Mouse (Mus musculus) embryonic facial prominence, embryonic 13.5 days (tissue): ENCODE measurements around the gene Uqcrh. TPM values are rescaled to one million over a fixed set of nuclear protein-coding genes. Genes with fewer than 3 reads are reported as not detected.

Experiments
- ATAC-seq: fragments of 200-750 bp; cut with Nextera tagmentation; 2 replicates; pipeline ENCODE4 v1.8.0; 2017; ENCODE audit warnings: low read depth; ENCODE audit not compliant: insufficient number of reproducible peaks, insufficient read depth, low FRiP score, low TSS enrichment
- H3K27ac ChIP-seq: fragments of 300-500 bp; sonication (generic); 2 replicates; pipeline ENCODE4 v1.5.1; 2015; ENCODE audit warnings: moderate library complexity, mild to moderate bottlenecking, inconsistent platforms
- H3K27me3 ChIP-seq: fragments of 300-500 bp; sonication (generic); 2 replicates; pipeline ENCODE4 v1.6.1; 2015; ENCODE audit warnings: mild to moderate bottlenecking, inconsistent platforms
- H3K36me3 ChIP-seq: fragments of 300-500 bp; sonication (generic); 2 replicates; pipeline ENCODE4 v1.6.1; 2015; ENCODE audit warnings: mild to moderate bottlenecking, inconsistent platforms
- H3K4me1 ChIP-seq: fragments of 300-500 bp; sonication (generic); 2 replicates; pipeline ENCODE4 v1.6.1; 2015; ENCODE audit warnings: inconsistent platforms
- H3K4me2 ChIP-seq: fragments of 300-500 bp; sonication (generic); 2 replicates; pipeline ENCODE4 v1.6.1; 2015; ENCODE audit warnings: moderate library complexity, mild to moderate bottlenecking, inconsistent platforms
- H3K4me3 ChIP-seq: fragments of 300-500 bp; sonication (generic); 2 replicates; pipeline ENCODE4 v1.5.1; 2015; ENCODE audit warnings: mild to moderate bottlenecking, inconsistent platforms
- H3K9ac ChIP-seq: fragments of 300-500 bp; sonication (generic); 2 replicates; pipeline ENCODE4 v1.6.1; 2015; ENCODE audit warnings: mild to moderate bottlenecking, inconsistent platforms
- H3K9me3 ChIP-seq: fragments of 300-500 bp; sonication (generic); 2 replicates; pipeline ENCODE4 v1.6.1; 2016; ENCODE audit warnings: inconsistent platforms
- WGBS: fragments of 180-500 bp; shearing (Covaris S2); methylation state at CpG from one replicate; pipeline ENCODE4 v1.1.7; 2015; ENCODE audit warnings: mixed read lengths; 5-methylcytosine and 5-hydroxymethylcytosine counted together
- polyA plus RNA-seq: library from polyadenylated mRNA; unstranded; fragments of >200 nt; fragmentation: Nextera tagmentation; extraction: Ambion mirVana; gene quantifications from 2 replicates; pipeline ENCODE4 v1.2.1, GENCODE M21; 2015

The Uqcrh gene
- polyA plus RNA-seq = 479 and 566 TPM in 2 replicates

GRCm38 (mm10) chr4:116074861-116075620 is at the start of gene Uqcrh, which contains the start of gene Lrrc41:
Gene Uqcrh, minus strand, starts transcription at chr4:116075071.
Gene Lrrc41, plus strand, starts transcription at chr4:116075269.
- WGBS = under 1% methylated on average over 55 of the region's 55 CpGs
- peaks cover 26% of the 10 kb centered on the region for H3K4me1 ChIP-seq
- peaks cover 10% of the 10 kb centered on the region for H3K36me3 ChIP-seq
- H3K4me3 ChIP-seq = peak within 1 kb of the TSS; percentile 87
- peak within 1 kb of the TSS; percentile 98 for H3K9ac ChIP-seq
- H3K4me2 ChIP-seq = peak within 1 kb of the TSS; percentile 90
- no peaks in the 10 kb centered on the region for H3K9me3 ChIP-seq
- ATAC-seq = peak; percentile 93
- no peaks in the 10 kb centered on the region for H3K27me3 ChIP-seq
- peak within 1 kb of the TSS; percentile 98 for H3K27ac ChIP-seq

DNA sequence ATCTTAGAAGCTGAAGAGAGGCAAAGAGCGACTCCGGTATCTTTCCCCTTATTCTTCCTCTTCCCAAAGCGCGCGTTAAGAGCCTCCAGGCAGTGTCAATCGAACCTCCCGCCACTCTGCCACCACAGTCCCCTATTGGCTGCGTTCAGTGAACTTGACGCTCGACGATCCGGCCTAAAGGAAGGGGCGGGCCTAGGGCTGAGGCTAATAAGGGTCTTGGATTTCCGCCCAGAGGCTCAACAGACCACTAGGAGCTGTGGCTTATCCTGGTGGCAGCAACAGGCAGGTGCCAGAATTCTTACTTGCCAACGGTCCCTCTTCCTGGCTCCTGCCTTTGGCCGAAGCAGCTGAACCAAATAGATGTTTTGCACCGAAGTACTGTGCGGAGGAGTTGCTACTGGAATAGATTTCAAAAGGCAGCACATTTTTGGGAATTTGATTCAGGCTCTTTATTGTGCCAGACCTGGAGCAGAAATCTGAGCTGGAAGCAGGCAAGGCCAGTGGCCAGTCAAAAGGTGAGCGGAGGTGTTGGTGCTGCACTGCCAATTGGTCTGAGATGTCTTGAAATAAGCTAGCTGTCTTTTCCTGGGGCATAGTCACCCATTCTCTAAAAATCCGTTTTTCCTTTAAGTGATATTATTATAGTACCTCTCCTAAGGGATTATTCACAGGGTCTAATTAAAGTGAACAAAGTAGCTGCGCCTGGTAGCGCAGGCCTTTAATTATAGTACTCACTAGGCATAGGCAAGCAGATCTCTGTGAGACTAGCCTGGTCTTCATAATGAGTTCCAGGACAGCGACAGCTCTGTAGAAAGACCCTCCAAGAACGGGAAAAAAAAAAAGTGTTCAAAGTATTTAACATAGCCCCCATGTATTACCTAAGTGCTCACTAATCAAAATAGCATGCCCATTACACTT is 49.0 kb upstream of the Uqcrh start, which contains the start of the genes Rad54l and Pomgnt1:
Gene Rad54l (minus strand): TSS at position 89 of the 918 bp plus-strand sequence.
Gene Pomgnt1 (plus strand): TSS at position 239 of the 918 bp plus-strand sequence.
- H3K4me3 ChIP-seq = peak within 1 kb of the TSS; percentile 62
- no peaks in the 10 kb centered on the region for H3K9me3 ChIP-seq
- no peaks in the 10 kb centered on the region for H3K27me3 ChIP-seq
- WGBS = 4% methylated on average over 24 of the region's 24 CpGs
- ATAC-seq = peak; percentile 93
- H3K9ac ChIP-seq = peak within 1 kb of the TSS; percentile 76
- H3K4me2 ChIP-seq = peak within 1 kb of the TSS; percentile 75
- peak within 1 kb of the TSS; percentile 49 for H3K27ac ChIP-seq
- peaks cover 7% of the 10 kb centered on the region; the same call in 1 of the 2 replicates for H3K36me3 ChIP-seq
- H3K4me1 ChIP-seq = peaks cover 18% of the 10 kb centered on the region; the same call in 1 of the 2 replicates

- Histone ChIP-seq H3K4me3 (peak overlapping the region; percentile 62), H3K9me3 (no peaks in the 10 kb centered on the region), H3K9ac (peak overlapping the region; percentile 76), H3K36me3 (peaks cover 12% of the 10 kb centered on the region), H3K27ac (no peak overlapping the region), H3K27me3 (no peaks in the 10 kb centered on the region), H3K4me2 (peak overlapping the region; percentile 75), H3K4me1 (peaks cover 18% of the 10 kb centered on the region; the same call in 1 of the 2 replicates)
- WGBS = 0% methylated on average over 1 of the region's 1 CpGs
- ATAC-seq = no peak
Measured at GRCm38 (mm10) chr4:116122762-116123161, 47.9 kb upstream of the Uqcrh start.

DNA sequence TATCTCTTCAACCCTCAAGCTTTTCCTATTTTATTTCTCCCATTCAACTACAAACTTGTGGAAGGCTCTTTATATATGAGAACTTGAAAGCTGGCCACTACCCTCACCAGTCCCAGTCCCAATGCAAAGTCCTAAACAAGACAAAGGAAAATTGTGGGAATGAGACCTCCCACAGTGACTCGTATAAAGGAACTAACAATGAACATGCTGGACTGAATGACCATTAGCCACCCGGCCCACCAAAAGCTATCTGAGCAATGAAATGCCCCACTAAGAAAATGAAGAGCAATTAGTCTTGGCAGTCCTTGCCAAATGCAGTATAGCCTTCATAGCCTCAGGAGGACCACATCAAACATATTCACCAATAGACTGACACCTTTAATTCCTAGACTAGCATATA is 36.6 kb upstream of the Uqcrh start:
- WGBS = 88% methylated on average over 2 of the region's 2 CpGs
- H3K9ac ChIP-seq = no peak overlapping the region
- H3K36me3 ChIP-seq = peaks cover 57% of the 10 kb centered on the region
- H3K27ac ChIP-seq = no peak overlapping the region
- H3K4me1 ChIP-seq = no peaks in the 10 kb centered on the region
- H3K4me2 ChIP-seq = no peak overlapping the region
- H3K9me3 ChIP-seq = no peaks in the 10 kb centered on the region
- H3K27me3 ChIP-seq = no peaks in the 10 kb centered on the region
- ATAC-seq = no peak
- no peak overlapping the region for H3K4me3 ChIP-seq

DNA sequence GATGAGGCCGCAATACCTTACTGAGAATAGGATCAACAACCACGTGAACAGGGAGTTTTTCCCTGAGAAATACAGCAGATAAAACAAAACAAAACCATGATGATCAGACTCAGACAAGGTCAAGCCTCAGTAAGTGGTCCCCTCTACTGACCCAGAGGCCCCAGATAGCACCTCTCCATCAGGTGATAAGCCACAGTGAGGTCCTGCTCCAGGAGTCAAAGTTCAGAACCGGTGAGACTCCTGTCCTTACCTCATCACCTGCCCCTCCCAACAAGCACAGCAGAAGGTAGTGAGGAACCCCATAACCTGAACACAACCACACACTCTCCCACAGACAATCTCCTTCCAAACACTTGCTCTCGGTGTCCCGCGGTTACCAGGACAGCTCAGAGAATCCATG is 35.8 kb upstream of the Uqcrh start:
- H3K4me3 ChIP-seq = no peak overlapping the region
- no peak overlapping the region for H3K4me2 ChIP-seq
- no peaks in the 10 kb centered on the region for H3K27me3 ChIP-seq
- no peaks in the 10 kb centered on the region for H3K4me1 ChIP-seq
- no peaks in the 10 kb centered on the region for H3K9me3 ChIP-seq
- ATAC-seq = no peak
- H3K9ac ChIP-seq = no peak overlapping the region
- no peak overlapping the region for H3K27ac ChIP-seq
- peaks cover 61% of the 10 kb centered on the region for H3K36me3 ChIP-seq
- 94% methylated on average over 6 of the region's 6 CpGs for WGBS

DNA sequence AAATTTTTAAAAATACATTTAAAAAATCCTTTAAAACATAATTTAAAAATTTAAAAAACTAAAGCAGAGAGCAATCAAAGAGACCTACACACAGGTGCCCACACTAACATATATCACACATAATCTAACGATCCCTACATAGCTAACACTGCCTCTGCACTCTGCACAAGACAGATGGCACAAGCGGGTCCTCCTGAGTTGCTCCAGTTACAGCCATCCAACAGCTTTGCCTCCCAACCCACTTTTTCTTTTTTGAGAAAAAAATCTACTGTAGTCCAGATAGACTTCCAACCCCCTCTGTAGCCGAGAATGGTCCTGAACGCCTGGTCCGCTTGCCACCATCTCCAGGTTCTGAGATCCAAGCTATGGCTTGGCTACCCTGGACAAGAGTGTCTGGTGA is 30.4 kb upstream of the Uqcrh start:
- H3K4me1 ChIP-seq = no peaks in the 10 kb centered on the region
- H3K9me3 ChIP-seq = no peaks in the 10 kb centered on the region
- no peak overlapping the region for H3K4me2 ChIP-seq
- H3K27ac ChIP-seq = no peak overlapping the region
- H3K4me3 ChIP-seq = no peak overlapping the region
- 92% methylated on average over 5 of the region's 5 CpGs for WGBS
- peaks cover 75% of the 10 kb centered on the region for H3K36me3 ChIP-seq
- no peak for ATAC-seq
- H3K9ac ChIP-seq = no peak overlapping the region
- H3K27me3 ChIP-seq = no peaks in the 10 kb centered on the region

DNA sequence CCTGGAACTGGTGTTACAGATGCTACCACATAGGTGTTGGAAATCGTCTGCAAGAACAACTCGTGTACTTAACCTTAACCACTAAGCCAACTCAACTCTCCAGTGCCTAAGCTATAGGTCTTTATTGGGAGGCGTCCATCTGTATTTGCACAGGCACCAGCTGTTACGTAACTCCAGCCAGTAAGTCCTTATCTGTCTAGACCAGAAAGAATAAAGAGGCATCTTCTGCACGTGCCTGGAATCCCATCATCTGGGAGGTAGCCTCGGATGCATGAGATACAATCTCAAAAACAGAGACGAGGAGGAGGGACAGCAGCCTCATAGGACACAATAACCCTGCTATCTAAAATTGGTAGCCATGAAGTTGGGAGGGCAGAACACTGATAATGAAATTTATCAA is 26.1 kb upstream of the Uqcrh start:
- Histone ChIP-seq H3K36me3 (peaks cover 97% of the 10 kb centered on the region), H3K4me3 (no peak overlapping the region), H3K27ac (no peak overlapping the region), H3K4me1 (no peaks in the 10 kb centered on the region), H3K4me2 (no peak overlapping the region), H3K27me3 (no peaks in the 10 kb centered on the region), H3K9me3 (no peaks in the 10 kb centered on the region), H3K9ac (no peak overlapping the region)
- 85% methylated on average over 7 of the region's 7 CpGs for WGBS
- no peak for ATAC-seq

DNA sequence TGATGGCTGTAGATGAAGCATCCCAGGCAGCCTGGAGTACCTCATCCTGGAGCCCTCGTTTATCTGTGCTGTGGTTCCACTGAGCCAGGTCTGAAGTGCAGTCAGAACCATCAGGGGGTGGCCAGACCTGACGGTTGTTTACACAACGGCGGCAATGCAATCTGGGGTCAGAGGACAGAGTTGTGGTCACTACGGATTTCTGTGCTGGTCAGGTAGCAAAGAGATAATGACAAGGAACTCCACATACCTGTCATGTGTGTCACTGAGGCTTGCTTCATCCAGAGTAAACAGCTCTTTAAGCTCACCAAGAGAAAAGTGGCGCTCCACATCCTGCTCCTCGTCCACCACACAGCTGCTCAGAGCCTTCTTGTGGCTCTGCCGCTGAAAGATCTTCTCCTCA is 22.3 kb upstream of the Uqcrh start:
- H3K36me3 ChIP-seq = peaks cover 100% of the 10 kb centered on the region

GRCm38 (mm10) chr4:116096291-116096690 is 21.4 kb upstream of the Uqcrh start:
- Histone ChIP-seq H3K4me1 (no peaks in the 10 kb centered on the region), H3K9ac (no peak overlapping the region), H3K27ac (no peak overlapping the region), H3K4me2 (no peak overlapping the region), H3K4me3 (no peak overlapping the region), H3K27me3 (no peaks in the 10 kb centered on the region), H3K9me3 (no peaks in the 10 kb centered on the region), H3K36me3 (peaks cover 100% of the 10 kb centered on the region)
- no peak for ATAC-seq
- WGBS = 92% methylated on average over 10 of the region's 10 CpGs

More for the DNA sequence above, 22.3 kb upstream of the Uqcrh start:
- WGBS = 89% methylated on average over 8 of the region's 8 CpGs
- H3K4me1 ChIP-seq = no peaks in the 10 kb centered on the region
- H3K27ac ChIP-seq = no peak overlapping the region
- no peak overlapping the region for H3K4me3 ChIP-seq
- peak overlapping the region; percentile 21; the same call in 1 of the 2 replicates for H3K9ac ChIP-seq
- ATAC-seq = no peak
- no peaks in the 10 kb centered on the region for H3K27me3 ChIP-seq
- H3K9me3 ChIP-seq = no peaks in the 10 kb centered on the region
- H3K4me2 ChIP-seq = no peak overlapping the region

DNA sequence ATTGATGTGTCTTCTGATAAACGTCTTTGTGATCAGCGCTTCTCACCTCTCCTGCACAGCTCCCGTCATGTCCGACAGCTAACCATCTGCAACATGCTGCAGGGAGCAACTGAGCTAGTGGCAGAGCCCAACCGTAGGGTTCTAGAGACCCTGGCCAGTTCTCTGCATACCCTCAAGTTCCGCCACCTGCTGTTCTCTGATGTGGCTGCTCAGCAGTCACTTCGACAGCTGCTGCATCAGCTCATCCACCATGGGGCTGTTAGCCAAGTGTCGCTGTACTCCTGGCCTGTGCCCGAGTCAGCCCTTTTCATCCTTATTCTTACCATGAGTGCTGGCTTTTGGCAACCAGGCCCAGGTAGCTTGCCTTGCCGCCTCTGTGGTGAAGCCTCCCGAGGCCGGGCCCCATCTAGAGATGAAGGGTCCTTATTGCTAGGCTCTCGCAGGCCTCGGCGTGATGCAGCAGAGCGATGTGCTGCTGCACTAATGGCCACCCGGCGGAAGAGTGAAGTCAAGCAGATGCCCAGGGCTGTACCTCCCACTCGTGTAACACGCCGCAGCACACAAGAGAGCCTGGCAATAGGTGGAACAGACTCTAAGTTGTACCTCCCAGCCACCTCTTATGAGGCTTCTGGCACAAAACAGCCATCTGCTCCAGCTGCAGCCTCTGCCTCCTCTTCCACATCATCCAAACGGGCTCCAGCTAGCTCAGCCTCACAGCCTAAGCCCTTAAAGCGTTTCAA is 13.8 kb upstream of the Uqcrh start:
- WGBS = 90% methylated on average over 23 of the region's 23 CpGs
- H3K27ac ChIP-seq = no peak overlapping the region
- no peak overlapping the region for H3K9ac ChIP-seq
- H3K27me3 ChIP-seq = no peaks in the 10 kb centered on the region
- peaks cover 96% of the 10 kb centered on the region for H3K36me3 ChIP-seq
- ATAC-seq = no peak
- H3K9me3 ChIP-seq = no peaks in the 10 kb centered on the region
- no peak overlapping the region for H3K4me3 ChIP-seq
- no peaks in the 10 kb centered on the region for H3K4me1 ChIP-seq
- H3K4me2 ChIP-seq = no peak overlapping the region
